Mouse (Mus musculus) G1E (cell line): ENCODE data around the gene Rprd1b.

Source experiments
- CTCF ChIP-seq: IDR thresholded peaks from 2 replicates; pipeline ENCODE4 v1.5.1; 2012; ENCODE audit warnings: low read depth, low read length, inconsistent platforms, mixed read lengths
- GATA1 ChIP-seq: IDR thresholded peaks from 2 replicates; pipeline ENCODE4 v1.6.1; 2012; ENCODE audit warnings: borderline replicate concordance, low read length, inconsistent platforms, mixed read lengths
- GATA2 ChIP-seq: IDR thresholded peaks from 2 replicates; pipeline ENCODE4 v1.6.1; 2012; ENCODE audit warnings: low read depth, low read length, inconsistent platforms, borderline replicate concordance
- POLR2AphosphoS5 ChIP-seq: IDR thresholded peaks from 2 replicates; pipeline ENCODE4 v1.6.1; 2012; ENCODE audit warnings: low read depth, low read length, inconsistent platforms; ENCODE audit not compliant: insufficient replicate concordance
- TAL1 ChIP-seq: conservative IDR thresholded peaks from 2 replicates; pipeline ENCODE4 v1.6.1; 2012; ENCODE audit warnings: low read depth, low read length, inconsistent platforms, mixed read lengths

DNA sequence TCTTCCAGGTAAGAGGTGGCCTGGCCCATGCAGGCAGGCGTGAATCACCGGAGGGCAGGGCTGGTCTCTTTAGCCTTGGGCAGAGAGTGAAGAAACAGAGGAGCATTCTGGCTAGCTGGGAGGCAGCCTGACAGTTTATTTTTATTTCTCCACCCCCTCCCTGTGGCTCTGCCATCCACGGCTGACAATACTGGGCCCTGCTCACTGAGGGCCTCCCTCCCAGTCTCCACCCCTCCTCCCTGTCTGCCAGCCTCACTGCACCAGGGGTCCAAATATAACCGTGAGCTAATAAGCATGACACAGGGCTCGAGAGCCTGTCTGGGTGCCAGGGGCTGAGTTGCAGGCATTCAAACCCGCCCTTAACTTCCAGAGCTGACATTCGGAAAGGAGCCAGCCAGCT lies 111.3 kb downstream of the Rprd1b start:
- TF ChIP-seq CTCF = no peak
- TF ChIP-seq POLR2AphosphoS5 = no peak
- no peak for TF ChIP-seq GATA1
- no peak for TF ChIP-seq GATA2
- TF ChIP-seq TAL1 = no peak
